Mouse (Mus musculus) testis, adult 2 months (tissue): ENCODE data around the gene Aurkaip1. TPM values are rescaled to one million over a fixed set of nuclear protein-coding genes. Genes with fewer than 3 reads are reported as not detected.

ENCODE experiments used
- H3K27ac ChIP-seq: fragments of 200-500 bp; 2 replicates; pipeline ENCODE4 v1.5.1; 2012; ENCODE audit warnings: low read depth, low read length; ENCODE audit not compliant: control insufficient read depth, insufficient read depth
- H3K27me3 ChIP-seq: fragments of 200-500 bp; 2 replicates; pipeline ENCODE4 v1.6.1; 2012; ENCODE audit warnings: mild to moderate bottlenecking, low read length, moderate library complexity; ENCODE audit not compliant: control insufficient read depth, insufficient read depth
- H3K36me3 ChIP-seq: fragments of 200-500 bp; 2 replicates; pipeline ENCODE4 v1.6.1; 2012; ENCODE audit warnings: mild to moderate bottlenecking, low read length; ENCODE audit not compliant: control insufficient read depth, insufficient read depth
- H3K4me1 ChIP-seq: fragments of 200-500 bp; 2 replicates; pipeline ENCODE4 v1.6.1; 2012; ENCODE audit warnings: low read length; ENCODE audit not compliant: control insufficient read depth, insufficient read depth
- H3K4me3 ChIP-seq: fragments of 200-500 bp; 2 replicates; pipeline ENCODE4 v1.5.1; 2012; ENCODE audit warnings: low read depth, mild to moderate bottlenecking, low read length, moderate library complexity, mixed read lengths; ENCODE audit not compliant: control insufficient read depth
- CTCF ChIP-seq: fragments of 200-500 bp; IDR thresholded peaks from 2 replicates; pipeline ENCODE4 v1.5.1; 2012; ENCODE audit warnings: low read depth, mild to moderate bottlenecking, inconsistent platforms, low read length, moderate library complexity; ENCODE audit not compliant: control insufficient read depth, insufficient read depth, insufficient replicate concordance
- POLR2A ChIP-seq: fragments of 200-500 bp; IDR thresholded peaks from 2 replicates; pipeline ENCODE4 v1.6.1; 2012; ENCODE audit warnings: low read depth, mild to moderate bottlenecking, inconsistent platforms, low read length, moderate library complexity; ENCODE audit not compliant: control insufficient read depth
- polyA plus RNA-seq: library from polyadenylated mRNA; depleted of rRNA; stranded (reverse); fragments of >200 nt; gene quantifications from 2 replicates; pipeline ENCODE4 v1.2.3, GENCODE M21; 2012

Gene Aurkaip1
- polyA plus RNA-seq, 1 experiment = 108 TPM

DNA sequence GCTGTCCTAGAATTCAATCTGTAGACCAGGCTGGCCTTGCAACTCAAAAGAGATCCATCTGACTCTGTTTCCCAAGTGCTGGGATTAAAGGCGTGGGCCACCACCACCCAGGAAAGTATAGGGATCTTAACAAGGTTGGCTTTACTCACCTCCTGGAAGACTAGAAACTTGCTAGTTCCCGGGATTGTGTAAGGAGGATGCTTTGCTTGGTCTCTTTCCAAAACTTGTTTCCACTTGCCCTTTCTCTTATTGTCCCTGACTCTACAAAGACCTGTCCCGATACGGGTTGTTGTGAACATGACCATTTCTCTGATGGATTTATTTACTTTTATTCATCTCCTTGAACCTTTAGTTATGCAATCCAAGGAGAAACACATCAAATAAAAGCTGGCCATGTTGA is 1.2 kb upstream of the Aurkaip1 start:
- H3K27ac ChIP-seq = no peak overlapping the region
- TF ChIP-seq CTCF (no peak), POLR2A (no peak)
- H3K36me3 ChIP-seq = no peaks in the 10 kb centered on the region
- no peak overlapping the region for H3K4me3 ChIP-seq
- H3K27me3 ChIP-seq = no peaks in the 10 kb centered on the region
- peaks cover 2% of the 10 kb centered on the region; the same call in 1 of the 2 replicates for H3K4me1 ChIP-seq

DNA sequence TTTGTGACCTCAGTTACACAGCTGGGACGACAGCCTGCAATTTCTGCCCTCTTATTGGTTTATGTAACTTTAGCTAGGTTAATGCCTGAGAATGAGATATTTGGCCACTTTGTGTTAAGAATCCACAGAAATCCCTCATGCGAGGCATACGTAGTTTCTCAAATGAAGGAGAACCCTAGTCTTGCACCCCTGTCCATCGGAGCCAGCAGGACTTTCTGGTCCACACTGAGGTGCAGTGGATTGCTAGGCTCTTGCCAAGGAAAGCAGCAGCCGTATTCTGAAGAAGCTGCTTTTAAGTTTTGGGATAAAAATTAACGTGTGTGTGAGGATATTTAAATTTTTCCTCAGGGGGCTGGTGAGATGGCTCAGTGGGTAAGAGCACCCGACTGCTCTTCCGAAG is 476 bp upstream of the Aurkaip1 start:
- TF ChIP-seq POLR2A (no peak), CTCF (no peak)
- H3K27me3 ChIP-seq = no peaks in the 10 kb centered on the region
- H3K4me3 ChIP-seq = peak overlapping the region; percentile 14
- no peak overlapping the region for H3K27ac ChIP-seq
- H3K36me3 ChIP-seq = no peaks in the 10 kb centered on the region
- peaks cover 2% of the 10 kb centered on the region; the same call in 1 of the 2 replicates for H3K4me1 ChIP-seq

DNA sequence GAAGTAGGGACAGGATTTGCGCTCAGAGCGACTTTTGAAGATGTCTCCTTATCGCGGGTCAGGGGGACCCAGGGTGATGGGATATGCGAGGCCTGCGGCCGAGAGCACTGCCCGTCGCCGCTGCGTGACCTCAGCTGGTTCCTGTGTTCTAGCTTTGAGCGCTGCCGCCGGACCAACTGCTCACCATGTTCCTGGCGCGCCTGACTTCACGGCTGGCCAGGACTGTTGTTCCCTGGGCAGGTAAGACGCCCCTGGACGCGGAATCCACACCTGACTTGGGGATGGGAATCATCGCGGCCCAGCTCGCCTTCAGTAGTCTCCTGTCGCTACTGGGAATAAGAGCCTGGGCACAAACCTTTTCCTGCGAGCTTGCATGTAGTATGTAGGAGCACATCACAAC is 759 bp downstream of the Aurkaip1 start:
- Histone ChIP-seq H3K36me3 (no peaks in the 10 kb centered on the region), H3K27ac (peak overlapping the region; percentile 75), H3K4me3 (peak overlapping the region; percentile 88), H3K4me1 (peaks cover 2% of the 10 kb centered on the region; the same call in 1 of the 2 replicates), H3K27me3 (no peaks in the 10 kb centered on the region)
- TF ChIP-seq CTCF = no peak
- TF ChIP-seq POLR2A = no peak

GRCm38 (mm10) chr4:155832321-155832720 is 1.2 kb downstream of the Aurkaip1 start:
- TF ChIP-seq CTCF (no peak), POLR2A (no peak)
- peaks cover 2% of the 10 kb centered on the region; the same call in 1 of the 2 replicates for H3K4me1 ChIP-seq
- no peaks in the 10 kb centered on the region for H3K36me3 ChIP-seq
- peak overlapping the region; percentile 88 for H3K4me3 ChIP-seq
- no peak overlapping the region for H3K27ac ChIP-seq
- H3K27me3 ChIP-seq = no peaks in the 10 kb centered on the region

- peaks cover 7% of the 10 kb centered on the region for H3K4me1 ChIP-seq
- no peaks in the 10 kb centered on the region for H3K27me3 ChIP-seq
- no peak overlapping the region for H3K4me3 ChIP-seq
- no peaks in the 10 kb centered on the region for H3K36me3 ChIP-seq
- no peak overlapping the region for H3K27ac ChIP-seq
- TF ChIP-seq POLR2A = no peak
- TF ChIP-seq CTCF = no peak
These were observed 2.2 kb downstream of the Aurkaip1 start for GRCm38 (mm10) chr4:155833234-155833633.

GRCm38 (mm10) chr4:155833836-155834235 is 2.8 kb downstream of the Aurkaip1 start:
- Histone ChIP-seq H3K27me3 (no peaks in the 10 kb centered on the region), H3K27ac (no peak overlapping the region), H3K4me3 (no peak overlapping the region)

GRCm38 (mm10) chr4:155837404-155838010 is 6.4 kb downstream of the Aurkaip1 start:
- no peak for TF ChIP-seq CTCF
- no peak for TF ChIP-seq POLR2A
- Histone ChIP-seq H3K4me1 (peaks cover 22% of the 10 kb centered on the region), H3K27me3 (no peaks in the 10 kb centered on the region), H3K4me3 (no peak overlapping the region), H3K27ac (peak overlapping the region; percentile 63), H3K36me3 (no peaks in the 10 kb centered on the region)

More at GRCm38 (mm10) chr4:155833836-155834235, 2.8 kb downstream of the Aurkaip1 start:
- TF ChIP-seq POLR2A (no peak), CTCF (peak; percentile 36; the same call in 1 of the 2 replicates)
- peaks cover 7% of the 10 kb centered on the region for H3K4me1 ChIP-seq
- no peaks in the 10 kb centered on the region for H3K36me3 ChIP-seq
